Mouse (Mus musculus) T-cell, adult 2 months (primary cell): Measurements from ENCODE around the gene Pde10a.
"Not testable (repeated sequence)": the region's sequence is repeated elsewhere in the genome, so short reads cannot be mapped to it uniquely, and the experiment has no call there.

Source experiments
- DNase-seq: peaks from one replicate; pipeline ENCODE4 v3.0.0; 2022; ENCODE audit warnings: low spot score

Gene Pde10a

GRCm38 (mm10) chr17:8647372-8647871, 122.2 kb downstream of the Pde10a start:
- DNase-seq, result no peak

GRCm38 (mm10) chr17:8648310-8648709, 123.1 kb downstream of the Pde10a start:
- no peak for DNase-seq

GRCm38 (mm10) chr17:8652681-8653262, 127.6 kb downstream of the Pde10a start:
- DNase-seq, result no peak

- no peak for DNase-seq
These were observed 132.5 kb downstream of the Pde10a start for GRCm38 (mm10) chr17:8657661-8658060.

- DNase-seq, result no peak
These were observed 133.7 kb downstream of the Pde10a start for GRCm38 (mm10) chr17:8658751-8659454.

DNA sequence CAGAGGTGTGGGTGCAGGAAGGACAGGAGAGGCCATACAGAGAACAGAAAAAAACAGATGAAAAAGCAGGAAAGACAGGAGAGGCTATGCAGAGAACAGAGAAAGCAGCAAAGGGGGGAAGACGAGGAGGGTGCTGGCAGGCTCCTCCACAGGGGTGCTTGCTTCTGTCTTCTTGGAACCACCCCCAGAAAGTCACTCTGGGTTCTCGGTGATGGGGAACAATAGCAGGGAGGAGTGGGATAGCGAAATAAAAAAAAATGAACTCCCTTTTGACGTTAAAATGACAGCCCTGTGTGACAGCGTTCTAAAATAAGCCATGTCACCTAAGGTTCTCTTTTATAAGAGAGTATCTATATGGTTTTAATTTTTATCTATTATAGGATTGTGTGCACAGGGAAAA, 141.7 kb downstream of the Pde10a start:
- DNase-seq, result no peak

DNA sequence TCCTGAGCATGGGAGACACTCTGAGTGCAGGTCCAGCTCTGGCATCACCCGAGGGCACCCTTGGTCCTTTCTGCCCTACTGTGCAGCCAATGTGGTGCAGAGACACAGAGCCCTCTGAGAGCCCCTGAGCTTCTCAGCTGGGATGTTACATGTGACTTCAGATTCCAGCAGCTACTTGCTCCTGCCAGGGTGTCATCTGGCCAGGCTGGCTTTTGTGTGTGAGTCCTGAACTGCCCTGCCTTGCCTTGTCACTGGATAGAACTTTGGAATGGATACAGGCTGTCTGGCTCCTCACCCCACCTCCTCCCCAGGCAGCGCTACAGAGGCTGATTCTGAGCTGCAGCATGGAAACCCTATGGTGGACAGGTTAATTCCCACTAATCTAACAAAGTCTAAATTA, 149.5 kb downstream of the Pde10a start:
- DNase-seq, result no peak

GRCm38 (mm10) chr17:8686356-8686755, 161.2 kb downstream of the Pde10a start:
- no peak for DNase-seq

DNA sequence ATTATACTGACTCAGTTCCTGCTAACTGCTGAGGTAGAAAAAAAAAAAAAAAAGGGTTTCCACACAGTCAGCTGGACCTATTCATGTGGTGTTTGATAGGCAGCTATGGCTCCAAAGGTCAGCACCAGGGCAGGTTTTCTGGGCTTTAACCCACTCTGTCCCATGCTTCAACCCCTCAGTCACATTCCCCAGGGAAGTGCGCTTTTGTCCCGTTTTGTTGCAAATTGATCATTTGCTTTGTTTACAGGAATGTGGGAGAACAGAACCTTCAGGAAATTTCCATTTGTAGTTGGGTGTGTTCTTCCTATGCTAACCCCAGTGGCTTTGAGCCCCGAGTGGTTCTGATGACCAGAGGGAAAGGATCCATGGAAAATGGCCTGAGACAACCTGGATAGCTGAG, 162.9 kb downstream of the Pde10a start:
- no peak for DNase-seq

- DNase-seq, result no peak
These were observed 173.1 kb downstream of the Pde10a start for GRCm38 (mm10) chr17:8698265-8698664.

DNA sequence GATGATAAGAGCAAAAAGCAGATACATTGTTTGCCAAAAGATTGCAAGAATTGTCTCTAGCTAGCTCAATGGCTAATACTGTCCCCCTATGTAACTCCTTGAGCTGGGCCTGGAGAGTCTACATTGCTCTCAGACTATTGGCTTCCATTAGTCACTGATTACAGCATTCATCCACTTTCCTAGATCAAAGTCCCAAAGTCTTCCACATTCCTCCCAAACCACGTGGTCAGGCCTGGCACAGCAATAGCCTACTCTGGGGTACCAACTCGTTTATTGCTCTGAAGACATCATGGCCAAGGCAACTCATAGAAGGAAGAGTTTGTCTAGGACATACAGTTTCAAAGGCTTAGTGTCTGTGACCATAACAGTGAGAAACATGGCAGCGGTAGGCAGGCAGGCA, 173.6 kb downstream of the Pde10a start:
- no peak for DNase-seq

GRCm38 (mm10) chr17:8701096-8701495, 175.9 kb downstream of the Pde10a start:
- no peak for DNase-seq

- no peak for DNase-seq
These were observed 177.3 kb downstream of the Pde10a start for GRCm38 (mm10) chr17:8702503-8702902.

DNA sequence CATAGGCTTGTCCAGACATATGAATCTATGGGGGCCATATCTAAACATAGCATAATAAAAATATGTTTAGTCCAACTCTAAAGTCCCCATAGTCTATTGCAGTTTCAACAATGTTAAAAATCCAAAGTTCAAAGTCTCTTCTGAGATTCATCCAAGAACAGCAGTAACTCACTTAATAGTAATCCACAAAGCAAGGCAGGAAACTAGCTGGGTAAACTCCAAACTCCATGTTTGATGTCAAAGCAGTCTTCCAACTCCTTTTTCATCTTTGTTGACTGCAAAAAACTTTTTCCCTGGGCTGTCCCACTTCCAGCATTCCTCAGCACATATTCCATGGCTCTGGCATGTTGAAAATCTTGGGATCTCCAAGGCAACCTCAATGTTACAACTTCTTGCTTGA, 182.8 kb downstream of the Pde10a start:
- no peak for DNase-seq

DNA sequence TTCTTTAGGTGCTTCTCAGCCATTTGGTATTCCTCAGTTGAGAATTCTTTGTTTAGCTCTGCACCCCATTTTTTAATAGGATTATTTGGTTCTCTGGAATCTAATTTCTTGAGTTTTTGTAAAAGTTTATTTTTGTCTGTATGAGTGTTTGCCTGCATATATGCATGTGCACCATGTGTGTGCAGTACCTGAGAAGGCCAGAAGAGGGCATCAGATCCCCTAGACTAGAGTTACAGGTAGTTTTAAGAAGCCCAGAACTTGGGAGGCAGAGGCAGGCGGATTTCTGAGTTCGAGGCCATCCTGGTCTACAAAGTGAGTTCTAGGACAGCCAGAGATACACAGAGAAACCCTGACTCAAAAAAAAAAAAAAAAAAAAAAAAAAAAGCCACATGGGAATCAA, 187.6 kb downstream of the Pde10a start:
- not testable (repeated sequence) for DNase-seq

DNA sequence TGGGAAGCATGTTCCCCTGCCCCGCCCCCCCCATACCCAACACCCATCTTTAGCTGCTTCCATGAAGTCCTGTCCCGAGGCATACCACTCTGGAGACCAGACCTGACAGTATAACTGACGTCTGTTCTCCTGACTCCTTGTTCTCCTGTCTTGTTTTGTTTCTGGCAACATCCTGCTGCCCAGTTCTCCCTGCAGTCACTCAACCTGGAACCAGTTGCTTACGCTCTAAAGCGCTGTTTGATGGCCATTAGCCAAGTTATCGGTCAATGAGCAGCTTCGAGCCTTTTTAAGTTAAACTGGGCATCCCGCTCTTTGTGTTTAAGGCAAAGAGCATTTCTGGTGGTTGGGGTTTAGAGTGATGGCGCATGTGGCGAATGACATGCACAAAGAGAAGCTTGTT, 195.8 kb downstream of the Pde10a start:
- no peak for DNase-seq

GRCm38 (mm10) chr17:8724464-8724974, 199.3 kb downstream of the Pde10a start:
- no peak for DNase-seq

- DNase-seq, result no peak
These were observed 203.5 kb downstream of the Pde10a start for GRCm38 (mm10) chr17:8728646-8729045.

- DNase-seq, result no peak
These were observed 204.6 kb downstream of the Pde10a start for GRCm38 (mm10) chr17:8729808-8730207.

- no peak for DNase-seq
These were observed 205.9 kb downstream of the Pde10a start for GRCm38 (mm10) chr17:8731073-8731472.

GRCm38 (mm10) chr17:8736259-8736658, 211.1 kb downstream of the Pde10a start:
- DNase-seq, result no peak

- no peak for DNase-seq
These were observed 217.6 kb downstream of the Pde10a start for GRCm38 (mm10) chr17:8742772-8743171.

- no peak for DNase-seq
These were observed 220.2 kb downstream of the Pde10a start for GRCm38 (mm10) chr17:8745334-8745733.

GRCm38 (mm10) chr17:8749426-8749825, 224.3 kb downstream of the Pde10a start:
- DNase-seq, result no peak
